Mouse (Mus musculus): Measurements from ENCODE around the gene Zfp1.

Zfp1 gene

GRCm38 (mm10) chr8:111678848-111679247 lies 35.6 kb downstream of the Zfp1 start:
- no peak for DNase-seq

DNA sequence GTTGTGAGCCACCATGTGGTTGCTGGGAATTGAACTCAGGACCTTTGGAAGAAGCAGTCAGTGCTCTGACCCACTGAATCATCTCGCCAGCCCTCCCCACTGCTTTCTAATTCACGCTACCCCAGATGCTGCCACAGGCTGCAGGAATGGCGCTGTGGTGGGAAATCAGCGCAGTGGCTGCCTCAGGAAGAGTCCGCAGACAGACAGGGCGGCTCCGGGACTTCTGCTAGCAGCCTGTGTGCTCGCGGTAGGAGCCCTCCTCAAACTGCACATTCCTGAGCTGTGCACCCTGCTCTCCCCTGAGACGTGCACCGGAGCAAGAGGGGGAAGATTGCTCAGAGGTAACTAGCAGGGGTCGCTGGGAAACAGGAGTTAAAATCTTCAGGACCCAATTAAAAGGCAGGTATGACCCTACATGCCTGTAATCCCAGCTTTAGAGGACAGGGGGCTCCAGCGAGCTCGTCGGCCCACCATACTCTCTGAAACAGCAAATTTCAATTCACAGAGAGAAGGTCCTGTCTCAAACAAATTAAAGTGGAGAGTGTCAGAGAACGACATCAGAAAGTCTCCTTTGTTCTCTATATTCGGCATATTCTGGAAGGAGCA lies 37.3 kb downstream of the Zfp1 start:
- peak; percentile 36 for DNase-seq

- no peak for DNase-seq
Measured at GRCm38 (mm10) chr8:111681153-111681552, 38.0 kb downstream of the Zfp1 start.

- no peak for DNase-seq
Measured at GRCm38 (mm10) chr8:111682521-111682920, 39.3 kb downstream of the Zfp1 start.

- DNase-seq, result no peak
Measured at GRCm38 (mm10) chr8:111686881-111687280, 43.7 kb downstream of the Zfp1 start.

DNA sequence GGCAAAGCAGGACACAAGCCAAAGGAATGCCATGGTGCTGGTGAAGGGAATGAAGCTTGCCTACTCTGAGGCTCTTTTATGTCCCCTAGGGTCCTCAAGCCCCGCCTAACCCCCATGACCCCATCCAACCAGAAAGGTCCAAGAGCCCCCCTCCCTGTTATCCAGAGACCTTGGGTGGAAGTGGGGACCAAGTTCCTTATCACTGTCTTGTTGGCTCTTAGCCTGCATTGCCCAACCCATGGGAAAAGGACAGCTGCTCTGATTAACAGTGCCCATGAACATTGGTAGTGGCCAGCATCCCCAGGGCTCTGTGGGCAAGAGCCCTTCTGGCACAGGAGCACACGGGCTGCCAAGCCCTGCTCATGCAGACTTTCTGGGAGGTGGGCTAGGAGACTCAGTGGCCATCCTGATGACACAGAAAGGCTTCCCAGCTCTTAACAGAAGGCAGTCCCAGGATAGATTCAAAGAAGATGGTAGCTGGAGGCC lies 47.8 kb downstream of the Zfp1 start, which contains the start of gene Ctrb1:
Gene Ctrb1, minus strand, starts transcription at position 51 of the 486 bp plus-strand sequence.
- DNase-seq, result no peak

- DNase-seq, result no peak
Measured at GRCm38 (mm10) chr8:111693261-111693741, 50.1 kb downstream of the Zfp1 start.

DNA sequence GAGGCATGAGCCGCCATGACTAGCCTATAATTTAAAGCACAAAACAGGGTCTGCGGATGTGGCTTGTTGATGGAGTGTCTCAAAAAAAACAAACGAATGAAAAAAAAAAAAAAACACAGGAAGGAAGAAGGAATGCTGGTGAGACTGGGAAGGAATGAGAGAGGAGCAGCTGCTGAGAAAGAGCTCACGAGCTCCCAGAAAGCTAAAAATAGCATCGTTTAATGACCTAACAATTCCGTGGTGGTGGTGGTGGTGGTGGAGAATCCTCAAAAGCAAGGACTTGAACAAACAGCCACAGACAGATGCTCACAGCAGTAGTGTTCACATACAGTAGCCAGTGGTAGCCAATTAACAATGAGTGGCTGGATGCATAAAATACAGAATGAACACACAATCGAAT lies 52.2 kb downstream of the Zfp1 start:
- no peak for DNase-seq

DNA sequence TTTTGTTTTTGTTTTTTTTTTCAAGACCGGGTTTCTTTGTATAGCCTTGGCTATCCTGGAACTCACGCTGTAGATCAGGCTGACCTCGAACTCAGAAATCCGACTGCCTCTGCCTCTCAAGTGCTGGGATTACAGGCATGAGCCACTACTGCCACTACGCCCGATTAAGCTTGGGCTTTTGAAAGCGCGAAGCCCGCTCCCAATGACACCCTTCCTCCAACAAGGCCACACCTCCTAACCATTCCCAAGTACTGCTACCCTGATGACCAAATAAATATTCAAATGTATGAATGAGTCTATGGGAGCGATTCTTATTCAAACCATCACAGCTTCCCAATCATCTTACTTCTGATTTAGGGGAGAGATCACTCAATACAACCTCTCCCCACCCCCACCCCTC lies 54.5 kb downstream of the Zfp1 start:
- DNase-seq, result no peak

DNA sequence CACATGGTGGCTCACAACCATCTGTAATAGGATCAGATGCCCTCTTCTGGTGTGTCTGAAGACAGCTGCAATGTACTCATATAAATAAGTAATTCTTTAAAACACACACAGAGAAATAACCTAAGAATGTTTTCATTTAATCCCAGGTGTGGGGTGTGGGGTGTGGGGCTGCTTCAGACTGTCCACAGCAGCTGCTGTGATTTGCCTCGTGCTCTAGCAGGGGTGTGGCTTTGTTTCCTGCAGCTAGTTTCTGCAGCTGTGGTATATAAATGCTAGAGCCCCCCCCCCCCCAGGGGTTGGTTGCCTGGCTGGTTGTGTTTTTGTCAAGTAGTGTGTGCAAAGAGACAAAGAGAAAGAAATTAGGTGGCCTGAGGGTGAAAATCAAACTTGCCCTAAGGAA lies 55.8 kb downstream of the Zfp1 start:
- no peak for DNase-seq

- DNase-seq, result no peak
Measured at GRCm38 (mm10) chr8:111700201-111700600, 57.0 kb downstream of the Zfp1 start.

- no peak for DNase-seq
Measured at GRCm38 (mm10) chr8:111700740-111701139, 57.5 kb downstream of the Zfp1 start.

- DNase-seq, result no peak
Measured at GRCm38 (mm10) chr8:111701380-111701779, 58.2 kb downstream of the Zfp1 start.

DNA sequence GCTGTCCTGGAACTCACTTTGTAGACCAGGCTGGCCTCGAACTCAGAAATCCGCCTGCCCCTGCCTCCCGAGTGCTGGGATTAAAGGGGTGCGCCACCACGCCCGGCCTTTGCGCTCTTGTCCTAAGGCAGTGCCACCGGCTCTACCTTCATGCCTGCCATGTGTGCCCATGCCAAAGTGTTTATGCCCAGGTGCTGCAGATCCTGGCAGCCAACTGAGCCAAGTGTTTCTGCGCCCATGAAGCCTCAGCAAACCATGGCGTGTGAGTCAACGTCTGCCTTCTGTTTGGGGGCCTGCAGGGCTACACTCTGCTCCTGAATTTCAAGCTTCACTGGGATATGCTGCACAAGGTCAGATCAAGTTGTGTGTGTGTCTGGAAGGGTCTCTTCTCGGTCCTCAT lies 61.4 kb downstream of the Zfp1 start:
- no peak for DNase-seq

DNA sequence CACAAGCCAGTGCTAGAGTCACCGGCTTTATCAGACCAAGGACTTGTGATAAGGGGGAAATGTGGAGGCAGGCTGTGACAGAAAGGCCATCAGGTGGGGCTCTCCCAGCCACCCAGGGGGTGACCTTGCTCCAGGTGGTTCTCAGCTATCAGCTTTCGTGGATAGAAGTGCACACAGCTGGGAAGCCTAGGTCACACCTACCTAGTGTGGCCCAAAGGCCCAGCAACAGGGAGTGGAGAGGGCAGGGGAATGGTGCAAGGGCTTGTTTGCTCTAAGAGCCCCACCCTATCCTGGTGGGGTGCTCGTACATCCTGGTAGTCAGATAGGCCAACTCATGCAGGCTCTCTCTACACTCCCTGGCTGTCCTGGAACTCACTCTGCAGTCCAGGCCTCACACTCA lies 62.0 kb downstream of the Zfp1 start:
- DNase-seq, result no peak

DNA sequence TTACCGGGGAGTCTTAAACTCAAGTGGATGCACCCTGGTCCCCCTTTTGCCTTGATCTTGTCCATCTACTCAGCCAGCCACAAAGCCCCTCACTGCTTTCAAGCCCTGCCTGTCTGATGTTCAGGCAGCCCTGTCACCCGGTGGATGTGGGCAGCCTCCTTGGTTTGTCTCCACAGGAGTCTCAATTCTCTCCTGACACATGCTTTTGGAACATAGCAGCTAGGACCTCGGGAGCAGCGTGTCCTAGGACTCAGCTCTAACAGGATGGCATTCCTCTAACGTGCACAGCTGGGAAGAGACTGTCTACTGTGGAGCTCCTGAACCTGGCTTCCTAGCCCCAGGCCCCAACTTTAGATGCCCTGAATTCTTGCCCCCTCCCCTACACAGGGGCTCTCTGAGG lies 62.5 kb downstream of the Zfp1 start:
- no peak for DNase-seq

GRCm38 (mm10) chr8:111708265-111708664 lies 65.1 kb downstream of the Zfp1 start:
- DNase-seq, result no peak

DNA sequence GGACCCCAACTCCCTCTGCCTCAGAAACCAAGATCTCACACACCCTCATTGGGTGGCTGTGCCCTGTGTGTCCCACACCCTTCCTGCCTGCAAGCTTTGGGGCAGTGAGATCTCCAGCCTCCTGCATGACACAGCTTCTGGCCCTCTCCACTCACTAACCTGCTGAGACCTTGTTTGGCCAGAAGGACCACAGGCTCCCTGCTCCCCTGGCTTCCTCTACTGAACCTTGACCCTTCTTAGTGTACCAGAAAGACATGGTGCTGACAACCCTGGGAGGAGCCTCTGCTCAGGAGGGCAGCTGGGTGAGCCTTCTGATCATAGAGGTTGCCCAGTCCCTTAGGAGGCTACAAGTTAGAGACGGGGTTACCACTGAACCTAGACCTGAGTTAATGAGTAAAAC lies 66.0 kb downstream of the Zfp1 start:
- no peak for DNase-seq

DNA sequence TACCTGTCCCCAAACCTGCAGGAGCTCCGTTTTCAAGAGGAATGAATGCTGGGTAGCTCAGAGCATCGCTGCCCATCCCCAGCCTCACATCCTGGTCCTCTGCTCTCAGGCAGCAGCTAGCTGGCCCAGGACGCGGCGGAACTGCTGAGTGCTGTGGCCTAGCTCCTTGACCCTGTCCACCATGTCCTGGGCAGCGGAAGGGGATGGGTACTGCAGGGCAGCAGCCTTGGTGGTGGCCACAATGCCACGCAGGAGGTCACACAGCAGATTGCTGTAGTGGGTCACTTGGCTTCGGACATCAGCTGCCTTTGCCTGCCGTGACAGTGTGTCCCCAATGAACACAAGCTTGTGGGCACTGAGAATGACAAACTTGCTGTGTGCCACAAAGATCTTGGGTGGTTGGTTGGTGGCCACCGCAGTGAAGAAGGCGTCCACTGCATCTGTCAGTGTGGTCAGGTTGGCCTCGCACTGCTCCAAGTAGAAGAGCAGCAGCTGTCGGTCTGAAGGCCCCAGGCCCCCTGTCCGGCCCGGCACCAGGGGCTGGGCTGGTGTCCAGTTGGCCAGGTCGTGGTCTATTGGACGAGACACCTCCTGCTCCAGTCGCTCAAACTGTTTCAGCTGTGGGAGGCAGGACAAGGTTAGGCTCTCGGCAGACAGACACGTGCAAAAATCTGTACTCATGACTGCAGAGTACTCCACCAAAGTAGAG lies 67.7 kb downstream of the Zfp1 start:
- DNase-seq, result no peak

DNA sequence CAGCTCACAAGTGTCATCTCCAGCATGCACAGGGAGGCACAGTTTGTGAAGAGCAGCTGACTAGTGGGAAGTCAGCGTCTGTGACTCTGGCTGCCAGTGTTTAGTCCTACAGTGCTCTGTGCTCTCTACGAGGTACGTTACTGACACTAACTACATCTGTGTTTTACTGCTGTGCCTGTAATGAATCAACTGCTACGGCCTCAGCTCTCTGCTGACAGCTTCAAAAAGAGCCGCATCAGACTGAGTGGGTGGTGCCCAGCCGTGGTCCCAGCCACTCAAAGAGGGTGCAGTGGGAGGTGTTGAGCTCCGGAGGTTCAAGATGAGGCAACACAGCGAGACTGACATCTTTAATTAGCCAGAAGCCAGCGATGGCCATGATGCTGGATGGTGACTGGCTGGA lies 68.9 kb downstream of the Zfp1 start:
- no peak for DNase-seq

DNA sequence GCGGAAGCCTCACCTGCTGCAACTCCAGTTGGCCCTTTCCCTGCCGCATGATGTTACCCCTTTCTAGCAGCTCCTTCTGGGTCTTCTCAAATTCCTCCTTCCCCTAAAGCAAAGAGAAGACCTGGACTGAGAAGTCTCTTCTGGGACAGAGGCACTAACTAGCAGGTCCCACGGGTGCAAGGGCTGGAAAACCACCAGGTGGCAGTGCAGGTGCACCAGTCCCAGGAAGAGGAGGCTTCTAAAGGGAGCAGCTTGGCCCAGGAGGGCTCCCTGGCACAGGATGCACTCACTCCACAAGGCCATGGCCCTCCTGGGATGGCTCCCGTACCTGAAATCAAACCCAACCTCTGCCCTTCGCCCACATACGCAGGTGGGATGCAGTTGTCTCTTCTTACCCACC lies 69.4 kb downstream of the Zfp1 start:
- DNase-seq, result peak; percentile 79

DNA sequence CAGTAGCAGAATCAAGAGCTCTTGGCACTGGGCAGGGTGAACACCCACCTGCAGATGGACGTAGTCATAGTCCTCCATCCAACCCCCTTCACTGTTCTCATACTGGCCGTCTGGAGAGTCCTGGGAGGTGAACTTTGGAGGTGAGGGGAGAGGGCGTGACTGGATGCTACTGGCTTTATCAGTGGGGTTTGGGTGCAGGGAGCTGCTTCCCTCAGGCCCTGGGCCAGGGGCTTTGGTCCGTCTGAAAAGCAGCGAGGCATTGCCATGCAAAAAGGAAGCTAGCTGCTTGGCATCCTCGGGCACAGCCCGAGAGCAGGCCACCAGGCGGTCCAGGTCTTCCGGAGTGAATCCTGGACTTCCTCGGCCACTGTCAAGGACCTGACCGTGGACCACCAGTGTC lies 70.1 kb downstream of the Zfp1 start:
- DNase-seq, result no peak

- DNase-seq, result no peak
Measured at GRCm38 (mm10) chr8:111713817-111714216, 70.6 kb downstream of the Zfp1 start.

DNA sequence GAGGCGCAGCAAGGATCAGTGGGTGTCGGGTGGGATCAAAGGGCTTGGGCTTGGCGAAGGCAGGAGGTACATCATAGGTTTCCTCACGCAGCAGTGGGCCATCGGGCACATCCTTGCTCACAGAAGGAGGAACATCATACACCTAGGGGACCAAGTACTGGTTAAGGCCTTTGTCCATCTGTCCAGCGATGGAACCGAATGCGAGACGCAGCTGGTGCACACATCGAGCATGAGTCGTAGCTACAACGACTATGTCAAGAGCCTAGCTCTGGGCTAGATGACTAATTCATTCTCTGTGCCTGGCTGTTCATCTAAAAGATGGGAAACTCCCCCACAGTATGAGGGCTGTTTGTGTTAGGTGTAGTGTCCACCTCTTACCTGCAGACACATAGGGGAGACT lies 71.1 kb downstream of the Zfp1 start:
- no peak for DNase-seq

DNA sequence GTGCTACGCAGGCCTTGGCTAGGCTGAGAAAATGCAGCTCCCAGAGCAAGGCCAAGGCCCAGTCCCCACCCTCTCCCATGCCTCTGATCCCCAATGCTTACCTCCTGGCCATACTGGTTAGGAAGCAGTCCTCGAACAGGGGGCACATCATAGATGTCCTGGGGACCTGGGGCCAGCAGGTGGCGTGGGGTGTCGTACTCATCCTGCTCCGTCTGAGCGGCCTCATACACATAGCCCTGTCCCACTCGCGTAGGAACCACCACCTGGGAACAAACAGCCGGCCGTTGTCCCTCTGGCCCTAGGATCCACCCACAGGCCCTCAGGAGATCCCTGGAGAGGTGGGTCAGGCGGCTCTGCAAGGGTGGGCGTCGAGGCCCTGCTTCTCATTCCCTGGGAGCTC lies 72.3 kb downstream of the Zfp1 start:
- no peak for DNase-seq

Measured in thymus, postnatal 4 days (tissue).